Mouse (Mus musculus) hindbrain, embryonic 10.5 days (tissue): ENCODE measurements around the gene Blmh. TPM values are rescaled to one million over a fixed set of nuclear protein-coding genes. Genes with fewer than 3 reads are reported as not detected.

Experiments used
- DNase-seq: peaks from one replicate; pipeline ENCODE4 v3.0.0-alpha.2; 2017; ENCODE audit warnings: low spot score
- H3K27ac ChIP-seq: fragments of 300-500 bp; sonication (generic); 2 replicates; pipeline ENCODE4 v1.5.1; 2016; ENCODE audit warnings: mild to moderate bottlenecking, moderate library complexity
- H3K27me3 ChIP-seq: fragments of 300-500 bp; sonication (generic); 2 replicates; pipeline ENCODE4 v1.6.1; 2016; ENCODE audit warnings: mild to moderate bottlenecking; ENCODE audit not compliant: poor library complexity, insufficient read depth, severe bottlenecking
- H3K36me3 ChIP-seq: fragments of 300-500 bp; sonication (generic); 2 replicates; pipeline ENCODE4 v1.6.1; 2016; ENCODE audit warnings: mild to moderate bottlenecking, moderate library complexity
- H3K4me1 ChIP-seq: fragments of 300-500 bp; sonication (generic); replicated peaks from 2 replicates; pipeline ENCODE4 v1.6.1; 2016; ENCODE audit warnings: mild to moderate bottlenecking
- H3K4me3 ChIP-seq: fragments of 300-500 bp; sonication (generic); 2 replicates; pipeline ENCODE4 v1.5.1; 2016; ENCODE audit warnings: mild to moderate bottlenecking, moderate library complexity
- H3K9me3 ChIP-seq: fragments of 300-500 bp; sonication (generic); 2 replicates; pipeline ENCODE4 v1.6.1; 2016; ENCODE audit warnings: mild to moderate bottlenecking, moderate library complexity
- WGBS: fragments of 180-500 bp; shearing (Covaris S2); methylation state at CpG from one replicate; pipeline ENCODE4 v1.1.7; 2016; 5-methylcytosine and 5-hydroxymethylcytosine counted together
- polyA plus RNA-seq: library from polyadenylated mRNA; unstranded; fragments of >200 nt; fragmentation: Nextera tagmentation; extraction: Ambion mirVana; gene quantifications from 2 replicates; pipeline ENCODE4 v1.2.1, GENCODE M21; 2016

The Blmh gene
- polyA plus RNA-seq, 1 experiment from 2014 or later: 197 TPM

DNA sequence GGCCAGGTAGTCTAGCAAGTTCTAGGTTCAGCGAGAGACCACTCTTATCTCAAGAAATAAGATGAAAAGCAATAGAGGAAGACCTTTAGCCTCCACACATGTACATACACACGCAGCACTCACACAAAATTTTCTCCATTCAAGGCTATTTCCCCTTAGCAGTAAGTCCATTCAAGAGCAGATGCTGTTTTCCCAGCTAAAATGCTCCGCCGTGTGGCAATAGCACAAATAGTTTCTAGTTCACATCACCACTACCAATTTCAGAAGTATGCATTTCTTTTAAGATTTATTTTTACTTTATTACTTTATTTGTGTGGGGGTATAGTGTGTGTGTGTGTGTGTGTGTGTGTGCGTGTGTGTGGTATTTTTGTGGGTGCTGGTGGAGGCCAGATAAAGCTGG is 12.0 kb downstream of the Blmh start:
- Histone ChIP-seq H3K27ac (no peak overlapping the region), H3K9me3 (no peaks in the 10 kb centered on the region), H3K36me3 (no peaks in the 10 kb centered on the region), H3K4me3 (no peak overlapping the region), H3K27me3 (no peaks in the 10 kb centered on the region), H3K4me1 (no peaks in the 10 kb centered on the region)
- 80% methylated on average over 5 of the region's 5 CpGs for WGBS
- no peak for DNase-seq

DNA sequence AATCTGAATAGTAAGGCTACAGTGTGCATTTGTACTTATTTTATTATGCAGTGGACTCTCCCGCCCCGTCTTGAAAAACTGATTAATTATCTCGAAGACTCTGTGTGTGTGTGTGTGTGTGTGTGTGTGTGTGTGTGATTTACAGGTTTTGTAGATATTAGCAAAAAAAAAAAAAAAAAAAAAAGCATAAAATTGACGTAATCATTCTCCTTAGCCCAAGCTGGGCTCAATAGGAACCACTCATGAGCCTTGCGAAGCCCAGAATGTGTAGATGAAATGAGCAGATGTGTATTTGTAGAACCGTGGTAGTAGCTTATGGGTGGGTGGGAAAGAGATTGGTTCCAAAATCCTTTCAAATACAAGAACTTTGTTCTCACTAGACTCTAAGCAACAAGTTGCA is 20.2 kb downstream of the Blmh start:
- peak overlapping the region; percentile 96 for H3K27ac ChIP-seq
- H3K9me3 ChIP-seq: no peaks in the 10 kb centered on the region
- DNase-seq: no peak
- peaks cover 20% of the 10 kb centered on the region for H3K4me1 ChIP-seq
- H3K36me3 ChIP-seq: peaks cover 20% of the 10 kb centered on the region
- H3K4me3 ChIP-seq: peak overlapping the region; percentile 95
- 75% methylated on average over 6 of the region's 6 CpGs for WGBS
- no peaks in the 10 kb centered on the region for H3K27me3 ChIP-seq

DNA sequence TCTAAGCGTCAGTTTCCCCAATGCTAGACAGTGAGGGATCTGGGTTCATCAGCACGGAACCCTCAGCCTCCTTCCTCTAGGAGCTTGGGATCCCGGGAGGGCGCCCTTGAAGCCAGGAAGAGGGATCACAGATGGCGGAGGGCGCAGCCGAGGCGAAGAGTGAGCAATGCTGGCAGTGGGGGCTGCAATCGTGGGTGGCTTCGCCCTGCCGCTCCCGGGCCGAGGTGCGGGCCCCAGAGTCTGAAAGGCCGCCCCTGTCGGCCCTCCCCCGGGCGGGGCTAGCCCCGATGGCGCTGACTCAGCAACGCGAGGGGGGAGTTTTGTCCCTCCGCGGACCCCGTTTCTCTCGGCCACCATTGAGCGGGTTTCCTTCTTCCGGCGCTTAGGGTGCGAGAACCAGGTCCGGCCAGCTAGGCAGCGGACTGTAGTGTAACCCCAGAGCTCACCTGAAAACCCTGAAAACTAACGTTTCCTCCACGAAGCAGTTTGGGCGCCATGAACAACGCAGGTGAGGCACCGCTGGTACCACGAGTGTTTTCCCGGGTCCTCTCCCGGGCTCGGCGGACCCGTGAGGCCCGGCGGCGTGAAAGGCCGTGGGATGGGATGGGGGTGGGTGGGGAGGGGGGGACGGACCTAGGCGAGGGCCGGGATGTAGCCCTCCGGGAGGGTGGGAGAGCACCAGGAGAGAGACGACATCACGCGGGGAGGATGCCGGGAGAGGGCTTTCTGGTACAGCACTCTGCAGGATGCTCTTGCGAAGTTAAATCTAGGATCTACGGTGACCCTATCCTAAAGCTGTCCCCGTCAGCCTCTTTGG is 21.0 kb downstream of the Blmh start:
- under 1% methylated on average over 58 of the region's 58 CpGs for WGBS
- peak; percentile 92 for DNase-seq
- H3K36me3 ChIP-seq: peaks cover 23% of the 10 kb centered on the region
- peak overlapping the region; percentile 95 for H3K4me3 ChIP-seq
- peak overlapping the region; percentile 96 for H3K27ac ChIP-seq
- H3K9me3 ChIP-seq: no peaks in the 10 kb centered on the region
- H3K4me1 ChIP-seq: peaks cover 20% of the 10 kb centered on the region
- no peaks in the 10 kb centered on the region for H3K27me3 ChIP-seq

DNA sequence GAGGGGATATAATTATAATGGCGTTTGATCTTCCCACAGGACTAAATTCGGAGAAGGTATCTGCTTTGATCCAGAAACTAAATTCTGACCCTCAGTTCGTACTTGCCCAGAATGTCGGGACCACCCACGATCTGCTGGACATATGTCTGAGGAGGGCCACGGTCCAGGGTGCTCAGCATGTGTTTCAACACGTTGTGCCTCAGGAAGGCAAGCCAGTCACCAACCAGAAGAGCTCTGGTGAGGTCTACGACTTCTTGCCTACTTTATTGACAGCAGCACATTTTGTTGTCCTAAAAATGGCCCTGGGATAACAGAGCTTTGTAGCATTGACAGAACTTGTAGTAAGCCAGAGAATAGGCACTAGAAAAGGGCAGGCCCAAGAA is 21.6 kb downstream of the Blmh start:
- Histone ChIP-seq H3K9me3 (no peaks in the 10 kb centered on the region), H3K36me3 (peaks cover 29% of the 10 kb centered on the region), H3K27ac (peak overlapping the region; percentile 96), H3K4me1 (peaks cover 20% of the 10 kb centered on the region), H3K27me3 (no peaks in the 10 kb centered on the region), H3K4me3 (peak overlapping the region; percentile 95)
- DNase-seq: no peak
- WGBS: 7% methylated on average over 8 of the region's 8 CpGs

DNA sequence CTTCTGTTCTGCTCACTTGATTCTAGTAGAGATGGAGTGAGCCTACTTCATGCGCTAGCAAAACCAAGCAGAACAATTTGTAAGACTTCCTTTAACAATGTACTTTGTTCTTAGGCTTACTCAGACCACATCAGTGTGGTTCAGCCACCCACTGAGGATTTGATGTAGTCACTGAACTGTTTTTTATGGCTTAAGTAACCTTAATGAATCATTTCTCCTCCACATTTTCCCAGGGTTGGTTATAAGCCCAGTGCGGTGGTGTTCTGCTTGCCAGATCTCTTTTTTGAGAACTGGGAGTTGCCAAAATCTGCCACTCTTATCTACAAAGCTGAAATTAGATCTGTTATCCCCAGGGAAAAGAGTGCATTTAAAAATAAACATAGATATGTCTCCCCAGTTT is 28.9 kb downstream of the Blmh start:
- WGBS: 96% methylated on average over 2 of the region's 2 CpGs
- Histone ChIP-seq H3K27ac (no peak overlapping the region), H3K36me3 (peaks cover 94% of the 10 kb centered on the region)

DNA sequence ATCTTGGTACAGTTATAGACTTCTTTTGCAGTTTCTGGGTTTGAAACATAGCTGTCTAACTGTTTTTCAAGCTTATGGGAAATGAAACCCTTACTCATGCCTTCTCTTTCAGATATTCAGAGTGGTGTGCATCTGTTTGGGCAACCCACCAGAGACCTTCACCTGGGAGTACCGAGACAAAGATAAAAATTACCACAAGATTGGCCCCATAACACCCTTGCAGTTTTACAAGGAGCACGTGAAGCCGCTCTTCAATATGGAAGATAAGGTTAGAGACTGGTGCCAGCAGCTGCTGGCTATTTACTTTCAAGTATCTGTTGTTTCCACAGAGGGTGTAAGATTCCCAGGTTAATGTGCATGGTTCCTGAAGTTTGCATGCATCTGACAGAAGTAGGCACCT is 41.1 kb downstream of the Blmh start:
- no peak overlapping the region for H3K4me3 ChIP-seq
- no peaks in the 10 kb centered on the region for H3K4me1 ChIP-seq
- 95% methylated on average over 3 of the region's 3 CpGs for WGBS
- H3K27ac ChIP-seq: no peak overlapping the region
- H3K9me3 ChIP-seq: no peaks in the 10 kb centered on the region
- no peak for DNase-seq
- H3K36me3 ChIP-seq: peaks cover 98% of the 10 kb centered on the region
- H3K27me3 ChIP-seq: no peaks in the 10 kb centered on the region

More for the DNA sequence above, 28.9 kb downstream of the Blmh start:
- DNase-seq: no peak
- no peaks in the 10 kb centered on the region for H3K27me3 ChIP-seq
- no peaks in the 10 kb centered on the region for H3K4me1 ChIP-seq
- no peaks in the 10 kb centered on the region for H3K9me3 ChIP-seq
- no peak overlapping the region for H3K4me3 ChIP-seq

DNA sequence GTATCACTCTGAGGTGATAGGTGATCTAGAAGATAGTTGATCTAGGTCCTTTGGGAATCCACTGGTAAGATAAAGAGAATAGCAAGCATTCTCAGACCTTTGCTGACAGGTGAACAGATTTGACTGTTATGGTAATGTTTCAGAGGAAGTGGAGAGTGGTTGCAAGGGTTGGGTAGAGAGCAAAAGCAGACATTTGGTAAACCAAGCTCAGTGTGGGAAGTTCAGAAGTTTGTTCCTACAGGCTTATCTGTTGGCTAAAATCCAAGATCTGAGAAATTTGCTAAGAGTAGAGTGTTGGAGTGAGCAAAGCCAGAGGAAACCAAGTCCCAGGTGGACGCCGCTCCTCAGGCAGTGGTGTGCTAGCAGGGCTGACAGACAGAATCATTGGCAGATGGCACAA is 45.7 kb downstream of the Blmh start:
- Histone ChIP-seq H3K36me3 (peaks cover 95% of the 10 kb centered on the region), H3K27ac (no peak overlapping the region), H3K4me1 (no peaks in the 10 kb centered on the region), H3K9me3 (no peaks in the 10 kb centered on the region), H3K27me3 (no peaks in the 10 kb centered on the region), H3K4me3 (no peak overlapping the region)
- DNase-seq: no peak
- WGBS: 97% methylated on average over 2 of the region's 2 CpGs

DNA sequence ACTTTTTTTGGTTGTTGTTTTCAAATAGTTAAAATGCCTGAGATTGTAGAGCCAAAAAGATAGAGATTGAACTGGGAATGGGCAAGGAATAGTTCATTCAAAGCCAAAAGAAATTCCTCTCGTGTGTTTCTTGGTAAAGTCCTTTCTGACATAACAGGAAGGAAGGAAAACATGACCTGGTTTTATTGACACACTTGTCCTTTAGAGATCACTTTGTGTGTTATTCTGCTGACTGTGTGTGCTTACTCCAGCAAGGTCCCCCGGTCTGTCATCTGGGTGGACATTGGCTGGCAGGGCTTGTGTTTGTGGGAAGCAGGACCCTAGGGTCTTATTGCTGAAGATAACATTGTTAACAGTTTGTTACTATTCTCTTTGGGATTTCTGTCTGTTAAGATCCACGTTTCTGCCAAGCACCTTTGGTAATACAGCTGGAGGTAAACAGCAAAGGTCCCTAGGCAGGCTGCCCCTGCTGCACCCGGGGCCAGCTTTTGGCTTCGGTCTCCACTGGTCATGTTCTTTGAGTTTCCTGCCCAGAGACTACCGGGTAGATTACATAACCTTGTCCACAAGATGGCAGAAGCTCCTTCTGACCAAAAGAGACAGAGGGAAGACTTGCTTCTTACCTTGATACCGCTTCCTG is 50.2 kb downstream of the Blmh start:
- no peak overlapping the region for H3K4me3 ChIP-seq
- H3K36me3 ChIP-seq: peaks cover 94% of the 10 kb centered on the region
- WGBS: 90% methylated on average over 7 of the region's 7 CpGs
- H3K27ac ChIP-seq: no peak overlapping the region
- no peaks in the 10 kb centered on the region for H3K4me1 ChIP-seq
- no peaks in the 10 kb centered on the region for H3K27me3 ChIP-seq
- DNase-seq: no peak
- no peaks in the 10 kb centered on the region for H3K9me3 ChIP-seq

DNA sequence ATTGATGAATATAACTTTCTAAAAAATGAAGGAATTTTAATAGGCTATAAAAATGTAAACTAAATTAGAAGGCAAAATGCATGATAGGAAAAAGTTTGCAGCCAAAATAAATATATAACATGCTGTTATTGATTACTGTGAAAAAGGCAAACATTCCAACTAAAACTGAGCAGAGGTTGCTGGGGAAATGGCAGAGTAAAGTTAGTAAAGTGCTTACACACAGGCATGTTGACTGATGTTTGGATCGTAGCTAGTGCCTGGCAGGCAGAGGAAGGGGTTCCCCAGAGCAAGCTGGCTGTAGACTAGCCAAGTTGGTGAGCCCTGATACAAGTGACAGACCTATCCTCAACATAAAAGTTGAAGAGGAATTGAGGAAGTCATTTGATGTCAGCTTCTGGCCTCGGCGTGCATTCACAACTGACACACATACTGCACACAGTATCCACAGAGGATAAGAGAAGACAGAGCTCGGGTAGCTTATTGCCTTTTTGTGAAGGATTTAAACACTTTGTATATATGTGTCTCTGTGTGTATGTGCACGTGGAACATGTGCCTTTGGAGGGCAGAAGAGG is 57.0 kb downstream of the Blmh start:
- H3K27me3 ChIP-seq: no peaks in the 10 kb centered on the region
- no peak for DNase-seq
- H3K4me3 ChIP-seq: no peak overlapping the region
- H3K36me3 ChIP-seq: peaks cover 89% of the 10 kb centered on the region
- H3K4me1 ChIP-seq: no peaks in the 10 kb centered on the region
- no peaks in the 10 kb centered on the region for H3K9me3 ChIP-seq
- WGBS: 92% methylated on average over 5 of the region's 5 CpGs
- no peak overlapping the region for H3K27ac ChIP-seq

DNA sequence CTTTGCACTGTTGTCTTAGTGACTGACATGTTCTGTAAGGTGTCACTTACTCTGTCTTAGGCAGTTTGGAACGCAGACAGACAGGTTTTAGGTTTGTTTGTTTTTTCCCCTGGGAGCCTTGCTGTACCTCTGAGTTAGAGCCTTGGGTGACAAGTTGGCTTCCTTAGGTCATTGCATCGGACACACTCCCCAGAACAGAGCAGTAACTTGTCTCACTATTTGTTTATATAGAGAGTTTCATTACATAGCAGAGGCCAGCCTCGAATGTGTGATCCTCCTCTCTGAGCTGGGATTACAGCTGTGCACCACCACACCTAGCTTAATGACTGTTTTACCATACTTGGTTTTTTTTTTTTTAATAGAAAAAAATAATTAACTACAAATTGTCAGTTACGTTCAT is 57.8 kb downstream of the Blmh start:
- Histone ChIP-seq H3K27ac (no peak overlapping the region), H3K9me3 (no peaks in the 10 kb centered on the region), H3K4me1 (no peaks in the 10 kb centered on the region), H3K36me3 (peaks cover 93% of the 10 kb centered on the region), H3K4me3 (no peak overlapping the region), H3K27me3 (no peaks in the 10 kb centered on the region)
- WGBS: 86% methylated on average over 4 of the region's 4 CpGs
- DNase-seq: no peak

DNA sequence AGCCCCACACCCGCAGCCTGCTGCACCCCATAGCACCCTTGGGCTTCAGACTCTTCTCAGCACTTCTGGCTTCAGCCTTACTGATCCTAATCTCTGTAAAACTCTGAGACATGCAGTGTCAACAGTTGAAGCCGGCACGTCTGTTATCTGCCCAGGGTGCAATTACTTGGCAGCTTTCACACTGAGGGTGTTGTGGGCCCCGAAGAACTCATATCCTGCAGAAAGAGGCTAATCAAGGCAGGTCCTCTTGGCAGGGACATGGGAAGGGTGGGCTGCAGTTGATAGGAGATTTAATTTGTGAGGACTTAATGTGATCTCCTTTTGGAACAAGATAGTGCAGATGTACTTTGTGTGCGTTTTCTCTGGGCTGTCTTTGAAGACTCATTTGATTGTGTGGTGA is 59.0 kb downstream of the Blmh start:
- Histone ChIP-seq H3K27ac (no peak overlapping the region), H3K36me3 (peaks cover 93% of the 10 kb centered on the region), H3K4me1 (no peaks in the 10 kb centered on the region), H3K27me3 (no peaks in the 10 kb centered on the region), H3K9me3 (no peaks in the 10 kb centered on the region), H3K4me3 (no peak overlapping the region)
- WGBS: 89% methylated on average over 5 of the region's 5 CpGs
- DNase-seq: no peak

DNA sequence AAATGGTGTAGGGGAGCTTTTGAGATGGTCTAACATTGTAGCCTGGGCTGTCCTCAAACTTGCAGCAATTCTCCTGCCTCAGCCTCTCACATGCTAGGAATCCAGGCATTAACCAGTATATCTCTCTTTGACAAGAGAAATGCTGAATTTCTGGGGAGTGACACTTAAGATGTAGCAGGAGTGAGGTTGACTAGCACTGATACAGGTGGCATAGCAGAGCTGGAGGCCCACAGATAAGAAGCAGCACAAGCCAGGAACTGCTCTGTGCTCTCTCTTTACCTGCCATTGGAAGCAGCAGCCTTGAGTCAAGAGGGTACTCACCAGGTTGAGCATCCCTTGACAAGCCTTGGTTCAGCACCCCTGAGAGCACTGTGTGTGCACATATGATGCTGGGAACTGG is 59.6 kb downstream of the Blmh start:
- no peaks in the 10 kb centered on the region for H3K9me3 ChIP-seq
- no peaks in the 10 kb centered on the region for H3K27me3 ChIP-seq
- no peak for DNase-seq
- H3K36me3 ChIP-seq: peaks cover 93% of the 10 kb centered on the region
- H3K4me3 ChIP-seq: no peak overlapping the region
- no peaks in the 10 kb centered on the region for H3K4me1 ChIP-seq
- H3K27ac ChIP-seq: no peak overlapping the region

DNA sequence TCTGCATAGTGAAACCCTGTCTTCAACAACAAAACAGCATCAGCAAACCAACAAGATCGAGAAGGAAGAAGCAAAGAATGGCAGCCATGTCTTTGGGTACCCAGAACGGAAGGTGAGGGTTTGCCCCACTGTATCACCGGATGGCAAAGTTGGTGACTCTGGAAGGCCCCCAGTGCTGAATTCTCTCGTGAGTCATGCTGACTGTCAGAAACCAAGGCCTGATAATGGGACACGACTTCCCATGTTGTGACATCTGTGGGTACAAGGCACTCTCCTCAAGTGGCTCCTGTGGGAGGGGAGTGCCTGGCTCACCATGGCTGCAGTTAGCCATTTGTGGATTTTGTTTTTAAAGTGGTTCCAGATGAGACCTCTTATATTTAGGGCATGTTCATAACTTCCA is 66.2 kb downstream of the Blmh start:
- Histone ChIP-seq H3K9me3 (no peaks in the 10 kb centered on the region), H3K4me1 (peaks cover 14% of the 10 kb centered on the region), H3K27me3 (peaks cover 6% of the 10 kb centered on the region), H3K27ac (no peak overlapping the region), H3K4me3 (no peak overlapping the region), H3K36me3 (peaks cover 36% of the 10 kb centered on the region)
- 75% methylated on average over 5 of the region's 5 CpGs for WGBS
- DNase-seq: no peak
